Mouse (Mus musculus) liver, adult 2 months (tissue): ENCODE results near the gene Actr3.

Source experiments
- CTCF ChIP-seq: fragments of 200-500 bp; IDR thresholded peaks from 2 replicates; pipeline ENCODE4 v1.5.1; 2011; ENCODE audit warnings: low read depth, low read length, control low read depth
- POLR2A ChIP-seq: fragments of 200-500 bp; IDR thresholded peaks from 2 replicates; pipeline ENCODE4 v1.6.1; 2011; ENCODE audit warnings: low read length, control low read depth; ENCODE audit not compliant: insufficient read depth; ENCODE audit errors: extremely low read depth

GRCm38 (mm10) chr1:125386217-125386616 is 49.3 kb downstream of the Actr3 start:
- TF ChIP-seq CTCF (no peak), POLR2A (no peak)
